Mouse (Mus musculus) kidney, adult 8-10 months (tissue): ENCODE results near the gene Klra3.
"Not testable (repeated sequence)": the region's sequence is repeated elsewhere in the genome, so short reads cannot be mapped to it uniquely, and the experiment has no call there.

Source experiments
- DNase-seq, 2 experiments: peaks; one replicate each; pipeline ENCODE4 v3.0.0; 2022

Klra3 gene

GRCm38 (mm10) chr6:130337411-130337810 lies at the start of gene Klra3:
Gene Klra3, minus strand, starts transcription at chr6:130337574.
- no peak for DNase-seq

GRCm38 (mm10) chr6:130386750-130387149 lies 49.4 kb upstream of the Klra3 start, which contains the start of gene Klra1:
Gene Klra1, minus strand, starts transcription at chr6:130386874.
- DNase-seq = no peak

GRCm38 (mm10) chr6:130385803-130386202 lies 48.4 kb upstream of the Klra3 start:
- DNase-seq = no peak

- DNase-seq = no peak
Observed at GRCm38 (mm10) chr6:130382375-130382774, 45.0 kb upstream of the Klra3 start.

- DNase-seq = not testable (repeated sequence)
Observed at GRCm38 (mm10) chr6:130345381-130345780, 8.0 kb upstream of the Klra3 start.

- DNase-seq = not testable (repeated sequence)
Observed at GRCm38 (mm10) chr6:130341973-130342372, 4.6 kb upstream of the Klra3 start.

- no peak for DNase-seq
Observed at GRCm38 (mm10) chr6:130287984-130288649, 49.3 kb downstream of the Klra3 start.

GRCm38 (mm10) chr6:130281828-130282227 lies 55.5 kb downstream of the Klra3 start, which contains the start of gene Klra10:
Gene Klra10, minus strand, starts transcription at chr6:130281928.
- DNase-seq = not testable (repeated sequence)
